Mouse (Mus musculus) lung, postnatal 0 days (tissue): ENCODE measurements around the gene Mecr.

Experiments used
- CTCF ChIP-seq: IDR thresholded peaks from 2 replicates; pipeline ENCODE4 v1.5.1; 2016; ENCODE audit warnings: antibody characterized with exemption, mild to moderate bottlenecking
- EP300 ChIP-seq: IDR thresholded peaks from 2 replicates; pipeline ENCODE4 v1.6.1; 2016; ENCODE audit warnings: antibody characterized with exemption, mild to moderate bottlenecking, control low read depth

- TF ChIP-seq CTCF, result no peak
- TF ChIP-seq EP300, result no peak
Observed at GRCm38 (mm10) chr4:131885376-131885775, 42.1 kb downstream of the Mecr start.
